Comparison of ENCODE assay signal across 8 mouse cellular contexts in the genomic region with DNA sequence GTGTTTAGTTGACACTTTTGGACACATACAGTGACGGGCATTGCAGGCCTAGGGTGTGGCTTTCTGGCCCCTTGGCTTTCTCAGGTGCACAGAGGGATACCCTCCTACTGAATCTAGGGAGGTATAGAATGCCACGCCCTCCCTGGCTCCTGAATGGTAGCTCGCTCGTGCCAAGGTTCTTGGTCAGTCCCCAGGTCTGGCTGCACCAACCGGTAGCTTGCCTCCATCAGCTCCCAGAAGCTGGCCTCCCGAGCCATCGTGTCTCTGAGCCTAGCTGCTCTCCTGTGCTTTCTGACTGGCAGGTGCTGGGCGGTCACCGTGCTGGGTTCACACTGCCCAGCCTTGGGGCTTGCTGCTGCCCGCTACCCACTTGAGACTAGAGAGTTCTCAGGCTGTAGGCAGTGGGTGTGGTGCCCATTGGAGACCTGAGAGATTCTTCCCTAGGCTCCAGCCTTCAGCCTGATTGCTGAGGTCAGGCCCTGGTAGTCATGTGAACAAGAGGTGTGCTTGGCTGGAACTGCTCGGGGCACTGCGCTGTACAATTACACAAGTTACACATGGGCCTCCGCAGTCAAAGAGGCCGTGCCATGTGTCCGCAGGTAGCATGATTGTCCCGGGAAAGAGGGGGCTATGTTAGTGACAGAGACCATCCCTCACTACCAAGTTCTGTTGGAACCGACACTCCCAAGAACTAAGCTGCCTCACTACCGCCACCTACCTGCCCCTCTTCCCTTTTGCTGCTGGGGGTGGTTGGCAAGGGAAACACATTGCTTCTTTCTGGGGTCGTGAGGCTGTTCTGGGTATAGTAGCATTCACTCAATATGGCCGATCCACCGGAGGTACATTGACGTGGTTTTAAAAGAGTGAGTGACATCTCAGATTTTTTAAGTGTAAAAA. TPM values are rescaled to one million over a fixed set of nuclear protein-coding genes. Genes with fewer than 3 reads are reported as not detected.
A peak's percentile ranks its signal among the peaks of the same experiment; 100 is the strongest.
DNase-seq lines count a peak whose midpoint lies in the region; ATAC-seq and TF ChIP-seq lines count a peak whose summit lies in the region.

No protein-coding gene starts in this region.

- no peak overlapping the region for H3K4me3 ChIP-seq in cerebellum, adult 2 months (replicated peaks; ENCODE audit: insufficient read depth, low read depth, low read length)
- H3K4me3 ChIP-seq in neural tube, embryonic 12.5 days, result no peak overlapping the region
- no peak overlapping the region for H3K4me3 ChIP-seq in neural tube, embryonic 15.5 days (replicated peaks)
- no peak overlapping the region for H3K4me3 ChIP-seq in heart, postnatal 0 days (ENCODE audit: low read depth, low read length)
- H3K4me3 ChIP-seq in macrophage (ENCODE audit: inconsistent target), result no peak overlapping the region

- ATAC-seq in neural tube, embryonic 12.5 days (ENCODE audit: low FRiP score, low read depth), result no peak
- no peak for ATAC-seq in neural tube, embryonic 15.5 days (ENCODE audit: low FRiP score)
- no peak for ATAC-seq in heart, postnatal 0 days (ENCODE audit: insufficient read depth, low read depth)

- 49% methylated on average over 22 of the region's 22 CpGs for WGBS in cerebellum, adult 2 months
- WGBS in neural tube, embryonic 12.5 days, result 80% methylated on average over 22 of the region's 22 CpGs
- WGBS in neural tube, embryonic 15.5 days, result 84% methylated on average over 22 of the region's 22 CpGs
- 63% methylated on average over 22 of the region's 22 CpGs for WGBS in heart, postnatal 0 days
- 89% methylated on average over 21 of the region's 22 CpGs for WGBS in macrophage (ENCODE audit: missing documents)

- no peak overlapping the region for H3K9ac ChIP-seq in neural tube, embryonic 12.5 days
- no peak overlapping the region for H3K9ac ChIP-seq in neural tube, embryonic 15.5 days (replicated peaks)
- no peak overlapping the region for H3K9ac ChIP-seq in heart, postnatal 0 days (replicated peaks; ENCODE audit: low read depth, low read length)

- no peaks in the 10 kb centered on the region for H3K9me3 ChIP-seq in neural tube, embryonic 12.5 days
- H3K9me3 ChIP-seq in neural tube, embryonic 15.5 days (replicated peaks), result no peaks in the 10 kb centered on the region
- no peaks in the 10 kb centered on the region for H3K9me3 ChIP-seq in heart, postnatal 0 days (replicated peaks; ENCODE audit: control insufficient read depth, low read length)

- no peak for TF ChIP-seq EP300 in heart, postnatal 0 days (IDR thresholded peaks at IDR 0.05; ENCODE audit: low read depth)

- H3K27me3 ChIP-seq in cerebellum, adult 2 months (ENCODE audit: control insufficient read depth, insufficient read depth, low read length), result no peaks in the 10 kb centered on the region
- H3K27me3 ChIP-seq in neural tube, embryonic 12.5 days (replicated peaks), result no peaks in the 10 kb centered on the region
- H3K27me3 ChIP-seq in neural tube, embryonic 15.5 days (replicated peaks), result no peaks in the 10 kb centered on the region
- no peaks in the 10 kb centered on the region for H3K27me3 ChIP-seq in heart, postnatal 0 days (ENCODE audit: control insufficient read depth, insufficient read depth, low read length)

- no peak overlapping the region for H3K4me2 ChIP-seq in neural tube, embryonic 12.5 days (replicated peaks)
- H3K4me2 ChIP-seq in neural tube, embryonic 15.5 days, result no peak overlapping the region
- no peak overlapping the region for H3K4me2 ChIP-seq in heart, postnatal 0 days (ENCODE audit: low read depth, low read length)

- peak; percentile 64 for TF ChIP-seq CTCF in cerebellum, adult 2 months (IDR thresholded peaks at IDR 0.05; ENCODE audit: borderline replicate concordance, insufficient read depth, low read depth, low read length)
- peak; percentile 65 for TF ChIP-seq CTCF in heart, postnatal 0 days (IDR thresholded peaks at IDR 0.05; ENCODE audit: low read depth)

- peaks cover 22% of the 10 kb centered on the region for H3K36me3 ChIP-seq in neural tube, embryonic 12.5 days
- H3K36me3 ChIP-seq in neural tube, embryonic 15.5 days, result peaks cover 4% of the 10 kb centered on the region
- H3K36me3 ChIP-seq in heart, postnatal 0 days (replicated peaks; ENCODE audit: control insufficient read depth, insufficient read depth, low read length), result peaks cover 18% of the 10 kb centered on the region
- peaks cover 4% of the 10 kb centered on the region; the same call in 1 of the 2 replicates for H3K36me3 ChIP-seq in macrophage (ENCODE audit: inconsistent target)

- H3K79me2 ChIP-seq in macrophage (ENCODE audit: inconsistent target), result peaks cover 76% of the 10 kb centered on the region

- H3K27ac ChIP-seq in cerebellum, adult 2 months (ENCODE audit: insufficient read depth, low read length), result no peak overlapping the region
- peak overlapping the region; percentile 69; the same call in 1 of the 2 replicates for H3K27ac ChIP-seq in neural tube, embryonic 12.5 days
- H3K27ac ChIP-seq in neural tube, embryonic 15.5 days (replicated peaks), result no peak overlapping the region
- no peak overlapping the region for H3K27ac ChIP-seq in heart, postnatal 0 days (ENCODE audit: low read depth)
- H3K27ac ChIP-seq in macrophage, result 0 out of 2 replicates have a peak overlapping the region, but pooled peaks have one; percentile 8

- DNase-seq in cerebellum, adult 2 months, result peak in 1 of 2 experiments; percentile 66
- no peak for DNase-seq in cerebellum, adult 11 months
- no peak for DNase-seq in heart, postnatal 0 days (ENCODE audit: low spot score)
- no peak for DNase-seq in adrenal gland, postnatal 36 days
- no peak for DNase-seq in left cerebral cortex, adult 9 months (ENCODE audit: low spot score in 2 of 2)

- no peak for TF ChIP-seq POLR2A in cerebellum, adult 2 months (IDR thresholded peaks at IDR 0.05; ENCODE audit: borderline replicate concordance, insufficient read depth, low read length)

- H3K4me1 ChIP-seq in cerebellum, adult 2 months (ENCODE audit: control insufficient read depth, insufficient read depth, low read length), result peaks cover 90% of the 10 kb centered on the region
- peaks cover 98% of the 10 kb centered on the region for H3K4me1 ChIP-seq in neural tube, embryonic 12.5 days
- H3K4me1 ChIP-seq in neural tube, embryonic 15.5 days, result peaks cover 98% of the 10 kb centered on the region
- H3K4me1 ChIP-seq in heart, postnatal 0 days (ENCODE audit: control insufficient read depth, insufficient read depth), result peaks cover 41% of the 10 kb centered on the region

RNA-seq across cellular contexts. Expression of a gene that starts 27.3 kb away (rescaled TPM):
- polyA plus RNA-seq in cerebellum, adult 2 months (2012; rRNA removed), result 2.1 and 2.5 TPM in 2 replicates
- polyA plus RNA-seq in neural tube, embryonic 12.5 days (2016; fragmentation: Nextera tagmentation; extraction: Ambion mirVana), result 53.4 and 54.7 TPM in 2 replicates
- 15.9 and 38.9 TPM in 2 replicates for polyA plus RNA-seq in neural tube, embryonic 15.5 days (2015; fragmentation: Nextera tagmentation; extraction: Ambion mirVana)
- 29.8 and 52.1 TPM in 2 replicates for total RNA-seq in heart, postnatal 0 days (2014; rRNA removed; ENCODE audit: low replicate concordance)
- polyA plus RNA-seq in heart, postnatal 0 days (2015; fragmentation: Nextera tagmentation; extraction: Ambion mirVana), result 19.3 and 23.8 TPM in 2 replicates
- total RNA-seq in macrophage (2018; cell fraction: chromatin; rRNA removed), result 1 to 10 TPM in 24 of 26 experiments, under 1 TPM in 2; 0.20 to 6.5 (median 1.9) TPM
- 10 to 100 TPM in 5 of 26 experiments, 1 to 10 TPM in 21; 4.8 to 13.4 (median 7.2) TPM for total RNA-seq in macrophage (2018; cell fraction: cytosol; rRNA removed)
- 10 to 100 TPM in 1 of 26 experiments, 1 to 10 TPM in 25; 1.0 to 11.4 (median 2.4) TPM for total RNA-seq in macrophage (2018; cell fraction: nucleus; rRNA removed)
- 6.0 to 52.8 TPM (median 6.1 TPM) in 3 replicates for polyA plus RNA-seq in macrophage (2018)
- 10 to 100 TPM in 1 of 2 experiments, 1 to 10 TPM in 1; 6.3 to 11.0 TPM for total RNA-seq in adrenal gland, postnatal 36 days (2021)

Comparison
In these comparisons a context has a peak if more than half of its experiments do, and no peak if none do; other contexts are left out.
1. H3K27ac ChIP-seq: peak in neural tube, embryonic 12.5 days (single experiment) and macrophage (single experiment); none in cerebellum, adult 2 months (single experiment), neural tube, embryonic 15.5 days (single experiment) and heart, postnatal 0 days (single experiment).